Mouse (Mus musculus) CD4-positive helper T cell, adult 2 months (primary cell): ENCODE measurements around the gene Ccl25.
"Not testable (repeated sequence)": the region's sequence is repeated elsewhere in the genome, so short reads cannot be mapped to it uniquely, and the experiment has no call there.

Experiments
- DNase-seq: peaks from one replicate; pipeline ENCODE4 v3.0.0-alpha.2; 2012; ENCODE audit warnings: low read depth, missing footprints, low spot score

The Ccl25 gene

GRCm38 (mm10) chr8:4340207-4340606 lies 15.2 kb downstream of the Ccl25 start:
- no peak for DNase-seq

GRCm38 (mm10) chr8:4347661-4348060 lies 22.7 kb downstream of the Ccl25 start:
- no peak for DNase-seq

DNA sequence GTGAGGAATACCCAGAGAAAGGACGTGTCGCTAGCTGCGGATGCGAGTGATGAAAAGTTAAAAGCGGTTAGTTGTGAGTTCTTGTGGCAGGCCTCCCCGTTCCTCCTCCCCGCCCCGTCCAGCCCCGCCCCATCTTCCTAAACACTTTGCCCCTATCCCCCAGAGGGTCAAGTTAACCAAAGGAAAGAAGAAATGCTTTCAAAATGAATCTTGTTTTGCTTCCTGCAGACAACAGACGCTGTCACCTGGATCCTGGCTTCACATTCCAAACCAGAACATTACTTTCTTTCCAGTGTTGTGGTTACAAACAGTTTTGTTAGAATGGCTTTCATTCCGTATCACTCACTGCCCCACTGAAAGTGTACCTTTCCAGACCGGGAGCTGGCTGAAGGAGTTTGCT lies 23.3 kb downstream of the Ccl25 start:
- no peak for DNase-seq

DNA sequence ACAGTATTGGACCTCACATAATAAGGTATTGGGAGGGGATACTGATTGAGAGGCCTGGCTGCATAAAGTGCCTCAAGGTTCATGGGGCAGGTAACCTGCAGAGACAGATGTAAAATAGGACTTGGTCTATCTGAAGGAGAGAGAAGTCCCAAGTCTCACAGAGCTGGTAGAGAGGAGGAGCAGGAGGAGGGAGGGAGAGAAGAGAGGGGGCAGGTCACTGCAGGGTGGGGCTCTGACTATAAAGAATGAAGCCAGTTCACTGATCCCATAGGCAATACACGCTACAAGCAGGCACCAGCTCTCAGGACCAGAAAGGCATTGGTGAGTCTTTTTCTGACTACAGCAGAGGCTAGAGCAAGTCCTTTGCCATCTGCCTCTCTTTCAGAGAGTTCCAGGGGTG lies 24.3 kb downstream of the Ccl25 start:
- DNase-seq: no peak

DNA sequence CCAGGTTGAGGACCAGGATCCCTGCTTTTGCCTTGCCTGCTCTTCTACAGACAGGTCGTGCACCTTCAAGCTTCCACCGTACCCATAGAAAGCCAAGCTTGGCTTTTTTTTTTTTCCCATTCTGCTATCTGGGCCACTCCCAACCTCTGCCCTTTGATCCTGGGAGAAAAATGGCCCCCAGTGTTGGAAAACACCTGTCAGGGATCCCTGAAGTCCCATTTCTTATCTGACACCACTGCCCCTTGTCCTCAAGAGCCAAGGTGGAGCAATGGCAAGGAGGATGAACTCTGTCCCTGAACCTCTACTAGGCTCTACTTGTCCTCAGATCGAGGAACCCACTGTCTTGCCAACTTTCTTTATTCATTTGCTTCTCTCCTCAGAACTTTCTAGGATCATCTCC lies 25.6 kb downstream of the Ccl25 start:
- no peak for DNase-seq

DNA sequence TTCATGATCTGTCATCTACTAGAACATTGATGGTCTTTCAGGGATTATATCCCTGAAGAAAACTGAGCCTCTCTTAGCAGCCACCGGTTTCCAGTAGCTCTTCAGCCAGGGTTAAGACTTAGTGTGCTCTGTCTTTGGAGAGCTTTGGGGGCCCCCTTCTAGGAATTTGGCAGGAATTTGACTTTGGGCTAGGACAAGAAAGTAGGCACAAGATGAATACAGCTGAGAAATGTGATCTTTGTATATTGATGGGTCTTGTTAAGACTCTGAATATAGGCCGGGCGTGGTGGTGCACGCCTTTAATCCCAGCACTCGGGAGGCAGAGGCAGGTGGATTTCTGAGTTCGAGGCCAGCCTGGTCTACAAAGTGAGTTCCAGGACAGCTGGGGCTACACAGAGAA lies 27.6 kb downstream of the Ccl25 start:
- DNase-seq: not testable (repeated sequence)

- DNase-seq: no peak
Measured at GRCm38 (mm10) chr8:4353741-4354140, 28.7 kb downstream of the Ccl25 start.

DNA sequence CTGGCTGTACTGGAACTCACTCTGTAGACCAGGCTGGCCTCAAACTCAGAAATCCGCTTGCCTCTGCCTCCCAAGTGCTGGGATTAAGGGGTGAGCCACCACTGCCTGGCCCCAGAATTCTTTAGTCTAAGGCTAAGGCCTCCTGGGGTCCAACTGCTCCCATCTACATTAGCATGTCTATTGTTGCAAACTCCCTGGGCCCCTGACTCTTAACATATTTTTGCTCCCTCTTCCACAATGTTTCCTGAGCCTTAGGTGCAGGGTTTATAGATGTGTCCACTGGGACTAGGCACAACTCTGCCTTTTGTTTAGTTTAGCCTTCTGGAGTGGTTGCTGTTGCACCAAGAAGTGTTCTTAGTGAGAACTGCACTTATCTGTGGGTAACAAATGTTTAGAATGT lies 29.5 kb downstream of the Ccl25 start:
- no peak for DNase-seq

- no peak for DNase-seq
Measured at GRCm38 (mm10) chr8:4355455-4355854, 30.4 kb downstream of the Ccl25 start.

- DNase-seq: no peak
Measured at GRCm38 (mm10) chr8:4359362-4359761, 34.4 kb downstream of the Ccl25 start.

GRCm38 (mm10) chr8:4360922-4361321 lies 35.9 kb downstream of the Ccl25 start:
- DNase-seq: no peak

- DNase-seq: no peak
Measured at GRCm38 (mm10) chr8:4366189-4366588, 41.2 kb downstream of the Ccl25 start.

DNA sequence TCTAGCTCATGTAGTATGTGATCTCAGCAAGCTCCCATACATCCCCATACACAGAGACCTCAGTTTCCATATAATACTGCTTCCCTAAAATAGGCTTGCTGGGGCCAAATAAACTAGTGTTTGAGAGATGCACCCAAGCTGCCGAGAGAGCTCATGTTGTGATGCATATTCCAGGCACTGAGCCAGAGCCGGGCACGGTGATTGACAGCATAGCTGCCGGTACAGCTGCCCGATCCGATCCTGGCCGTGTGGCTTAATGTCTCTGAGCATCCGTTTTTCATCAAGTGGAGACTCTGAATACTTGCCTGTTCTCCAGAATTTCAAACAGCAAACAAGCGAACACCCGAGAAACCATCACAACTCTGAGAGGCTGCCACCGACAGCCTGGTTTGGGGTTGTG lies 42.8 kb downstream of the Ccl25 start:
- DNase-seq: no peak

DNA sequence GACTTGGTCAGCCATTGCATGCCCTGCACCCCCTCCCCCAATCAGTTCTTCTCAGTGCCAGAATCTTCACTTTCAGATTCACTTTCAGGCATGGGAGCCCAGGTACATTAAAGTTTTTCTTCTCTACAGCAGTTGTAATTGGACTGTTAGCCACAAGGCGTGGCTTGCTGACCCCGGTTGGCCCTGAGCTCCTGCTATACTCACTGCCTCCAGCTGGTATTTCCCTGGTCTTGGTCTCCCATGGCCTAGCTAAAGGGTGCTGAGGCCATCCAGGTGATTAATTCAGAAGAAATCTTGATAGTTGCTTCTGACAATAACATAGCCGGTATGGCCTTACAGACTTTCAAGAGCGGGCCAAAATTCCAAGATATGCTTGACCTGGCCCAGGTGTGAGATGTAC lies 43.5 kb downstream of the Ccl25 start:
- DNase-seq: no peak

- DNase-seq: peak; percentile 66
Measured at GRCm38 (mm10) chr8:4370078-4370477, 45.1 kb downstream of the Ccl25 start.

DNA sequence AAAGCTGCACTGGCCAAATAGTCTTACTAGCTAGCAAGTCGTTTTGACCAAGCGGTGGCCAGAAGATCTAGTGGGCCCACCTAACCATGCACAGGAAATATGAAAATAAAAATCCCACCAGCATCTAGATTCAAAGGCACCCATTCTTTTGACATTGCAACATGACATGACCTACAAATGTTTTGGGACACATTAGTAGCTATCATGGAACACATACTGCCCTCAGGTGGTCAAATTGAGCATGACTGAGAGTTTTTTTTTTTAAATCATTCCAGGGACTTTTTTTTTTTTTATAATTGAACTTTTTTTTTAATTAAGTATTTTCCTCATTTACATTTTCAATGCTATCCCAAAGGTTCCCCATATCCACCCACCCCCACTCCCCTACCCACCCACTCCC lies 47.6 kb downstream of the Ccl25 start:
- DNase-seq: peak; percentile 12

GRCm38 (mm10) chr8:4401442-4401841 lies 76.4 kb downstream of the Ccl25 start:
- DNase-seq: no peak

GRCm38 (mm10) chr8:4403960-4404879 lies 79.2 kb downstream of the Ccl25 start:
- peak; percentile 14 for DNase-seq

- DNase-seq: no peak
Measured at GRCm38 (mm10) chr8:4404880-4405261, 79.9 kb downstream of the Ccl25 start.

DNA sequence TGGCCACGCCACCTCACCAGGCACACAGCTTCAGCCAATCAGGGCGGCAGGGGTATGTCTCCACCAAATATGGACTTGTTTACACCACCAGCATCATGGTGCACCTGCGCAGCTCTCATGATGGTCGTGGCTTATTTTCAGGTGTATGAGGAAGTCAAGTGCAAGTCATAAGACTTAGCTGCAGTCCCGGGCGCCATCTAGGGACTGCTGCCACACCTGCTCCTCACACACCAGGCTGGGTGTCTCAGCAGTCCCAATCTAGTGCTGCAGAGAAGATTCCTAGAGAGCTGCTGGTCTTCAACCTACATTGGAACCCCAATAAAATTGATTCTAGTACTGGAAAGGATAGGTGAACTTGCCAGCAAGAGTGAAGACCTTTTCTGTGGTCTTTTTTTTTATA lies 83.4 kb downstream of the Ccl25 start:
- not testable (repeated sequence) for DNase-seq
